Mouse (Mus musculus): ENCODE data around the gene Tubgcp5.

Gene Tubgcp5

GRCm38 (mm10) chr7:55852787-55853186, 58.8 kb downstream of the Tubgcp5 start:
- DNase-seq (ENCODE audit: low spot score in 2 of 2) = no peak

GRCm38 (mm10) chr7:55855597-55855996, 61.6 kb downstream of the Tubgcp5 start:
- DNase-seq (ENCODE audit: low spot score in 2 of 2) = no peak

- DNase-seq (ENCODE audit: low spot score in 2 of 2) = no peak
Observed at GRCm38 (mm10) chr7:55856741-55857140, 62.8 kb downstream of the Tubgcp5 start.

GRCm38 (mm10) chr7:55857729-55858128, 63.8 kb downstream of the Tubgcp5 start:
- DNase-seq (ENCODE audit: low spot score in 2 of 2) = no peak

GRCm38 (mm10) chr7:55858836-55859517, 65.0 kb downstream of the Tubgcp5 start:
- no peak for DNase-seq (ENCODE audit: low spot score in 2 of 2)

- DNase-seq (ENCODE audit: low spot score in 2 of 2) = no peak
Observed at GRCm38 (mm10) chr7:55859518-55859872, 65.5 kb downstream of the Tubgcp5 start.

- no peak for DNase-seq (ENCODE audit: low spot score in 2 of 2)
Observed at GRCm38 (mm10) chr7:55859956-55860355, 66.0 kb downstream of the Tubgcp5 start.

- no peak for DNase-seq (ENCODE audit: low spot score in 2 of 2)
Observed at GRCm38 (mm10) chr7:55861175-55861574, 67.2 kb downstream of the Tubgcp5 start.

- no peak for DNase-seq (ENCODE audit: low spot score in 2 of 2)
Observed at GRCm38 (mm10) chr7:55865044-55865443, 71.1 kb downstream of the Tubgcp5 start.

- no peak for DNase-seq (ENCODE audit: low spot score in 2 of 2)
Observed at GRCm38 (mm10) chr7:55865750-55866416, 71.9 kb downstream of the Tubgcp5 start.

- no peak for DNase-seq (ENCODE audit: low spot score in 2 of 2)
Observed at GRCm38 (mm10) chr7:55868247-55868646, 74.3 kb downstream of the Tubgcp5 start.

- DNase-seq (ENCODE audit: low spot score in 2 of 2) = no peak
Observed at GRCm38 (mm10) chr7:55869220-55869619, 75.3 kb downstream of the Tubgcp5 start.

- DNase-seq (ENCODE audit: low spot score in 2 of 2) = no peak
Observed at GRCm38 (mm10) chr7:55870340-55871020, 76.5 kb downstream of the Tubgcp5 start.

GRCm38 (mm10) chr7:55871476-55871875, 77.5 kb downstream of the Tubgcp5 start:
- DNase-seq (ENCODE audit: low spot score in 2 of 2) = no peak

GRCm38 (mm10) chr7:55874703-55875102, 80.7 kb downstream of the Tubgcp5 start:
- no peak for DNase-seq (ENCODE audit: low spot score in 2 of 2)

- no peak for DNase-seq (ENCODE audit: low spot score in 2 of 2)
Observed at GRCm38 (mm10) chr7:55877721-55878120, 83.8 kb downstream of the Tubgcp5 start.

GRCm38 (mm10) chr7:55880882-55881281, 86.9 kb downstream of the Tubgcp5 start:
- no peak for DNase-seq (ENCODE audit: low spot score in 2 of 2)

Data from right cerebral cortex, adult 2 months (tissue).